Mouse (Mus musculus) embryonic facial prominence, embryonic 12.5 days (tissue): Measurements from ENCODE around the gene Gpr107. TPM values are rescaled to one million over a fixed set of nuclear protein-coding genes. Genes with fewer than 3 reads are reported as not detected.
"Not testable (repeated sequence)": the region's sequence is repeated elsewhere in the genome, so short reads cannot be mapped to it uniquely, and the experiment has no call there.

Experiments
- ATAC-seq: fragments of 200-750 bp; cut with Nextera tagmentation; 2 replicates; pipeline ENCODE4 v1.8.0; 2017; ENCODE audit not compliant: insufficient number of reproducible peaks, insufficient read depth, low FRiP score, low TSS enrichment
- H3K27ac ChIP-seq: fragments of 300-500 bp; sonication (generic); 2 replicates; pipeline ENCODE4 v1.5.1; 2016; ENCODE audit warnings: mild to moderate bottlenecking
- H3K27me3 ChIP-seq: fragments of 300-500 bp; sonication (generic); 2 replicates; pipeline ENCODE4 v1.6.1; 2016; ENCODE audit warnings: mild to moderate bottlenecking, moderate library complexity
- H3K36me3 ChIP-seq: fragments of 300-500 bp; sonication (generic); 2 replicates; pipeline ENCODE4 v1.6.1; 2016; ENCODE audit warnings: mild to moderate bottlenecking
- H3K4me1 ChIP-seq: fragments of 300-500 bp; sonication (generic); 2 replicates; pipeline ENCODE4 v1.6.1; 2016
- H3K4me2 ChIP-seq: fragments of 300-500 bp; sonication (generic); replicated peaks from 2 replicates; pipeline ENCODE4 v1.6.1; 2016; ENCODE audit warnings: mild to moderate bottlenecking, moderate library complexity
- H3K4me3 ChIP-seq: fragments of 300-500 bp; sonication (generic); 2 replicates; pipeline ENCODE4 v1.5.1; 2016; ENCODE audit warnings: mild to moderate bottlenecking
- H3K9ac ChIP-seq: fragments of 300-500 bp; sonication (generic); 2 replicates; pipeline ENCODE4 v1.6.1; 2016; ENCODE audit warnings: mild to moderate bottlenecking, moderate library complexity
- H3K9me3 ChIP-seq: fragments of 300-500 bp; sonication (generic); 2 replicates; pipeline ENCODE4 v1.6.1; 2016; ENCODE audit warnings: mild to moderate bottlenecking, moderate library complexity
- WGBS: fragments of 180-500 bp; shearing (Covaris S2); methylation state at CpG from one replicate; pipeline ENCODE4 v1.1.7; 2016; 5-methylcytosine and 5-hydroxymethylcytosine counted together
- polyA plus RNA-seq: library from polyadenylated mRNA; unstranded; fragments of >200 nt; fragmentation: Nextera tagmentation; extraction: Ambion mirVana; gene quantifications from 2 replicates; pipeline ENCODE4 v1.2.1, GENCODE M21; 2016

Gene Gpr107
- polyA plus RNA-seq, 1 experiment from 2014 or later = 41.1 TPM

- no peaks in the 10 kb centered on the region for H3K27me3 ChIP-seq
- H3K9me3 ChIP-seq = no peaks in the 10 kb centered on the region
- H3K4me3 ChIP-seq = no peak overlapping the region
- no peak overlapping the region for H3K4me2 ChIP-seq
- peaks cover 13% of the 10 kb centered on the region for H3K36me3 ChIP-seq
- peaks cover 18% of the 10 kb centered on the region for H3K4me1 ChIP-seq
- peak; percentile 43; the same call in 1 of the 2 replicates for ATAC-seq
- H3K27ac ChIP-seq = peak overlapping the region; percentile 41
- 75% methylated on average over 11 of the region's 11 CpGs for WGBS
- no peak overlapping the region for H3K9ac ChIP-seq
Measured at GRCm38 (mm10) chr2:31163361-31164118, 11.4 kb downstream of the Gpr107 start.

- Histone ChIP-seq H3K9ac (peak overlapping the region; percentile 19; the same call in 1 of the 2 replicates), H3K9me3 (no peaks in the 10 kb centered on the region), H3K4me2 (no peak overlapping the region; the same call in 1 of the 2 replicates), H3K27me3 (no peaks in the 10 kb centered on the region), H3K4me3 (no peak overlapping the region), H3K4me1 (peaks cover 18% of the 10 kb centered on the region), H3K36me3 (peaks cover 28% of the 10 kb centered on the region), H3K27ac (peak overlapping the region; percentile 55)
- WGBS = 23% methylated on average over 5 of the region's 5 CpGs
- no peak for ATAC-seq
Measured at GRCm38 (mm10) chr2:31164841-31165455, 12.8 kb downstream of the Gpr107 start.

- Histone ChIP-seq H3K4me3 (no peak overlapping the region), H3K4me1 (peaks cover 18% of the 10 kb centered on the region), H3K4me2 (no peak overlapping the region), H3K9ac (no peak overlapping the region), H3K9me3 (no peaks in the 10 kb centered on the region), H3K27ac (peak overlapping the region; percentile 55), H3K27me3 (no peaks in the 10 kb centered on the region), H3K36me3 (peaks cover 33% of the 10 kb centered on the region)
- no peak for ATAC-seq
- WGBS = 46% methylated on average over 4 of the region's 4 CpGs
Measured at GRCm38 (mm10) chr2:31165529-31165928, 13.4 kb downstream of the Gpr107 start.

GRCm38 (mm10) chr2:31167571-31167970, 15.5 kb downstream of the Gpr107 start:
- H3K9me3 ChIP-seq, H3K9ac ChIP-seq, H3K4me3 ChIP-seq, H3K27ac ChIP-seq, H3K27me3 ChIP-seq, ATAC-seq, H3K4me2 ChIP-seq: not testable (repeated sequence)
- Histone ChIP-seq H3K36me3 (peaks cover 54% of the 10 kb centered on the region), H3K4me1 (peaks cover 18% of the 10 kb centered on the region)
- WGBS = 89% methylated on average over 2 of the region's 2 CpGs

GRCm38 (mm10) chr2:31169001-31169400, 16.9 kb downstream of the Gpr107 start:
- Histone ChIP-seq H3K9ac (no peak overlapping the region), H3K4me1 (peaks cover 17% of the 10 kb centered on the region), H3K27ac (no peak overlapping the region), H3K4me3 (no peak overlapping the region), H3K4me2 (no peak overlapping the region), H3K36me3 (peaks cover 68% of the 10 kb centered on the region), H3K27me3 (no peaks in the 10 kb centered on the region), H3K9me3 (no peaks in the 10 kb centered on the region)
- WGBS = 93% methylated on average over 10 of the region's 10 CpGs
- no peak for ATAC-seq

- no peak for ATAC-seq
- H3K27me3 ChIP-seq = no peaks in the 10 kb centered on the region
- WGBS = 92% methylated on average over 6 of the region's 6 CpGs
- peaks cover 5% of the 10 kb centered on the region for H3K4me1 ChIP-seq
- no peak overlapping the region for H3K27ac ChIP-seq
- no peak overlapping the region for H3K4me2 ChIP-seq
- H3K9me3 ChIP-seq = no peaks in the 10 kb centered on the region
- H3K36me3 ChIP-seq = peaks cover 72% of the 10 kb centered on the region
- no peak overlapping the region for H3K4me3 ChIP-seq
- no peak overlapping the region for H3K9ac ChIP-seq
Measured at GRCm38 (mm10) chr2:31170164-31170563, 18.0 kb downstream of the Gpr107 start.

GRCm38 (mm10) chr2:31172001-31172400, 19.9 kb downstream of the Gpr107 start:
- WGBS = 87% methylated on average over 5 of the region's 5 CpGs
- H3K4me1 ChIP-seq = no peaks in the 10 kb centered on the region
- no peak overlapping the region for H3K4me2 ChIP-seq
- no peak overlapping the region for H3K4me3 ChIP-seq
- no peak overlapping the region for H3K9ac ChIP-seq
- no peaks in the 10 kb centered on the region for H3K27me3 ChIP-seq
- no peak for ATAC-seq
- H3K27ac ChIP-seq = peak overlapping the region; percentile 54; the same call in 1 of the 2 replicates
- peaks cover 91% of the 10 kb centered on the region for H3K36me3 ChIP-seq
- no peaks in the 10 kb centered on the region for H3K9me3 ChIP-seq

- H3K9ac ChIP-seq = no peak overlapping the region
- H3K9me3 ChIP-seq = no peaks in the 10 kb centered on the region
- H3K4me2 ChIP-seq = no peak overlapping the region
- no peak overlapping the region for H3K4me3 ChIP-seq
- ATAC-seq = no peak
- 90% methylated on average over 5 of the region's 5 CpGs for WGBS
- no peak overlapping the region for H3K27ac ChIP-seq
- no peaks in the 10 kb centered on the region for H3K27me3 ChIP-seq
- peaks cover 92% of the 10 kb centered on the region for H3K36me3 ChIP-seq
- no peaks in the 10 kb centered on the region for H3K4me1 ChIP-seq
Measured at GRCm38 (mm10) chr2:31172536-31172935, 20.4 kb downstream of the Gpr107 start.

- Histone ChIP-seq H3K36me3 (peaks cover 92% of the 10 kb centered on the region), H3K4me1 (no peaks in the 10 kb centered on the region), H3K27me3 (no peaks in the 10 kb centered on the region), H3K4me2 (no peak overlapping the region), H3K9me3 (no peaks in the 10 kb centered on the region), H3K9ac (no peak overlapping the region), H3K27ac (no peak overlapping the region), H3K4me3 (no peak overlapping the region)
- WGBS = 81% methylated on average over 4 of the region's 4 CpGs
- no peak for ATAC-seq
Measured at GRCm38 (mm10) chr2:31173290-31173689, 21.2 kb downstream of the Gpr107 start.

- not testable (repeated sequence) for H3K9ac ChIP-seq, H3K27me3 ChIP-seq, H3K27ac ChIP-seq, H3K9me3 ChIP-seq, H3K4me1 ChIP-seq, H3K4me2 ChIP-seq, H3K4me3 ChIP-seq, ATAC-seq
- 82% methylated on average over 6 of the region's 6 CpGs for WGBS
- peaks cover 86% of the 10 kb centered on the region for H3K36me3 ChIP-seq
Measured at GRCm38 (mm10) chr2:31178593-31178992, 26.5 kb downstream of the Gpr107 start.

GRCm38 (mm10) chr2:31179471-31179870, 27.4 kb downstream of the Gpr107 start:
- H3K36me3 ChIP-seq = peaks cover 86% of the 10 kb centered on the region
- H3K27ac ChIP-seq = no peak overlapping the region
- ATAC-seq = no peak
- H3K4me3 ChIP-seq = no peak overlapping the region
- H3K4me1 ChIP-seq = no peaks in the 10 kb centered on the region
- H3K9ac ChIP-seq = no peak overlapping the region
- no peak overlapping the region for H3K4me2 ChIP-seq
- H3K27me3 ChIP-seq = no peaks in the 10 kb centered on the region
- H3K9me3 ChIP-seq = no peaks in the 10 kb centered on the region
- WGBS = 52% methylated on average over 7 of the region's 7 CpGs

GRCm38 (mm10) chr2:31180081-31180551, 28.0 kb downstream of the Gpr107 start:
- WGBS = 61% methylated on average over 7 of the region's 7 CpGs

More at GRCm38 (mm10) chr2:31180081-31180551, 28.0 kb downstream of the Gpr107 start:
- Histone ChIP-seq H3K9me3 (no peaks in the 10 kb centered on the region), H3K4me3 (no peak overlapping the region), H3K36me3 (peaks cover 93% of the 10 kb centered on the region), H3K27ac (no peak overlapping the region), H3K9ac (no peak overlapping the region), H3K4me1 (no peaks in the 10 kb centered on the region), H3K27me3 (no peaks in the 10 kb centered on the region), H3K4me2 (no peak overlapping the region)
- ATAC-seq = no peak
